Comparison of ENCODE assay signal across 9 mouse cellular contexts in the genomic region with DNA sequence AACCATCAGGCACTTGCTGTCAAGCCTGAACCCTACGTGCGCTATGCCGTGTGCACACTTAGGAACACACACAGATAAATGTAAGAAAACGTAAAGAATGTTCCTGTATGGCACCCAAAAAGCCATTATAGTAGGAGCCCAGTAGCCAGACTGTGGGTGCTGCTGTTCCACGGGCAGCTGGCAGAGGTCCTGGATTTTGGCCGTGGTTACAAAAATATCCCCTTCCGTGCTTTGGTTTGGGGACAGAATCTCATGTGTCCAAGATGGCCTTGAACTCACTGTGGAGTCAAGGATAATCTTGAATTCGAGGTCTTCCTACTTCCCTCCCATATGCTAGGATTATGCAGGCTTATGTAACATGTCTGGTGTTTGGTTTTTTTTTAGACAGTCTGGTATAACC.
"Had no signal": no experiment of that assay in that cellular context is flagged by ENCODE, and none has a peak within 500 bp of the region (broad histone marks: within the 10 kb centered on the region; RNA-seq: fewer than 3 reads in every experiment).

No protein-coding gene starts in this region.

- H3K27me3 ChIP-seq: liver, embryonic 13.5 days had no signal

- H3K9ac ChIP-seq: liver, embryonic 13.5 days had no signal

- DNase-seq: kidney, adult 9 months; kidney, postnatal 14 days; kidney, postnatal 4 days; left cerebral cortex, postnatal 4 days; liver, embryonic 13.5 days; lung, adult 2 months; midbrain, embryonic 14.5 days; thymus, postnatal 25 days had no signal

- H3K4me2 ChIP-seq: liver, embryonic 13.5 days had no signal

- H3K4me1 ChIP-seq: liver, embryonic 13.5 days had no signal

- H3K27ac ChIP-seq: liver, embryonic 13.5 days; macrophage had no signal

- H3K4me3 ChIP-seq: liver, embryonic 13.5 days had no signal

- H3K9me3 ChIP-seq: liver, embryonic 13.5 days had no signal
